11 mouse cellular contexts compared by ENCODE assay signal in genomic region chr13:42990051-42990450, GRCm38 (mm10).
"Had no signal": no experiment of that assay in that cellular context is flagged by ENCODE, and none has a peak within 500 bp of the region (broad histone marks: within the 10 kb centered on the region; RNA-seq: fewer than 3 reads in every experiment).

No protein-coding gene starts in this region.

- H3K27ac ChIP-seq: liver, embryonic 13.5 days; midbrain, embryonic 13.5 days; stomach, embryonic 15.5 days had no signal

- H3K27me3 ChIP-seq: liver, embryonic 13.5 days; midbrain, embryonic 13.5 days; stomach, embryonic 15.5 days had no signal

- H3K4me1 ChIP-seq: liver, embryonic 13.5 days; midbrain, embryonic 13.5 days; stomach, embryonic 15.5 days had no signal

- H3K9ac ChIP-seq: liver, embryonic 13.5 days; midbrain, embryonic 13.5 days; stomach, embryonic 15.5 days had no signal

- H3K4me2 ChIP-seq: liver, embryonic 13.5 days; midbrain, embryonic 13.5 days; stomach, embryonic 15.5 days had no signal

- H3K9me3 ChIP-seq: liver, embryonic 13.5 days; stomach, embryonic 15.5 days had no signal

- H3K4me3 ChIP-seq: liver, embryonic 13.5 days; midbrain, embryonic 13.5 days; stomach, embryonic 15.5 days had no signal

- H3K36me3 ChIP-seq: liver, embryonic 13.5 days; midbrain, embryonic 13.5 days; stomach, embryonic 15.5 days had no signal

- DNase-seq: layer of hippocampus, adult 9-11 months; liver, embryonic 13.5 days; lung, adult 2 months; lung, postnatal 14 days; lung, postnatal 4 days; right cerebral cortex, postnatal 14 days; right cerebral cortex, postnatal 4 days; spleen, adult 18-20 months; thymus, postnatal 25 days had no signal

- ATAC-seq: midbrain, embryonic 13.5 days had no signal
